Mouse (Mus musculus): ENCODE data around the gene Oog2.
"Not testable (repeated sequence)": the region's sequence is repeated elsewhere in the genome, so short reads cannot be mapped to it uniquely, and the experiment has no call there.

Oog2 gene

GRCm38 (mm10) chr4:144190419-144190818 is at the start of gene Oog2:
Gene Oog2 (plus strand): TSS chr4:144190719.
- DNase-seq (ENCODE audit: low spot score), result no peak

GRCm38 (mm10) chr4:144162563-144162962 is 28.0 kb upstream of the Oog2 start, which contains the start of gene Oog3:
Gene Oog3 (minus strand): TSS chr4:144162663.
- no peak for DNase-seq (ENCODE audit: low spot score)

- not testable (repeated sequence) for DNase-seq (ENCODE audit: low spot score)
These were observed 22.7 kb downstream of the Oog2 start, which contains the start of gene C87977 for GRCm38 (mm10) chr4:144213218-144213617. Gene C87977 (minus strand): TSS chr4:144213318.

All from ovary, adult 18-20 months (tissue).